Mouse (Mus musculus): ENCODE results near the gene Hoxb1. TPM values are rescaled to one million over a fixed set of nuclear protein-coding genes. Genes with fewer than 3 reads are reported as not detected.

The Hoxb1 gene
- polyA plus RNA-seq, 1 experiment from 2014 or later, result not detected

DNA sequence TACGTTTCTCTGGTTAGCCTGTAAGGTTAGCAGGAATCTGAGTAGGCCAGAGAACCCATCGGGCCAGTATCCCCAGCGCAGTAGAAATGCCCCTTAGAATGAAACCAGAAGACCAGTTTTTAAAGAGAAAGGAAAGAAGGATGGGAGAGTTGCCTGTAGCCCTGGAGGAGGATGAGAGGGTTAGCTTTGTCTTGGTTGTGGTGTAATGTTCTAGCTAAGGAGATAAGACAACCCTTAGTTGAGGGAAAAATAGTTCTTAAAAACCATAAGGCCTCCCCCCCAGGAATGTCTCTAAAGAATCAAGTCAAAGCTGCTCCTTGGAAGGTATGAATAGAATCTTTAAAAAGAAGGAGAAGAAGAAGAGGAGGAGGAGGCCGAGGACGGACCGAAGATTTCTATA is 42.8 kb upstream of the Hoxb1 start:
- Histone ChIP-seq H3K4me1 (replicated peaks; ENCODE audit: control insufficient read depth, insufficient read depth, low read length) (peaks cover 8% of the 10 kb centered on the region), H3K4me2 (ENCODE audit: low read depth, low read length) (peak overlapping the region; percentile 79), H3K27me3 (ENCODE audit: control insufficient read depth, insufficient read depth, low read depth, low read length) (peaks cover 23% of the 10 kb centered on the region), H3K9ac (ENCODE audit: low read length) (peak overlapping the region; percentile 69), H3K4me3 (ENCODE audit: low read length) (peak overlapping the region; percentile 45), H3K36me3 (ENCODE audit: control insufficient read depth, insufficient read depth, low read length) (no peaks in the 10 kb centered on the region), H3K9me3 (ENCODE audit: control insufficient read depth, low read length) (no peaks in the 10 kb centered on the region), H3K27ac (ENCODE audit: low read length) (peak overlapping the region; percentile 94)
- 14% methylated on average over 6 of the region's 6 CpGs for WGBS
- no peak for ATAC-seq (ENCODE audit: low read depth)

DNA sequence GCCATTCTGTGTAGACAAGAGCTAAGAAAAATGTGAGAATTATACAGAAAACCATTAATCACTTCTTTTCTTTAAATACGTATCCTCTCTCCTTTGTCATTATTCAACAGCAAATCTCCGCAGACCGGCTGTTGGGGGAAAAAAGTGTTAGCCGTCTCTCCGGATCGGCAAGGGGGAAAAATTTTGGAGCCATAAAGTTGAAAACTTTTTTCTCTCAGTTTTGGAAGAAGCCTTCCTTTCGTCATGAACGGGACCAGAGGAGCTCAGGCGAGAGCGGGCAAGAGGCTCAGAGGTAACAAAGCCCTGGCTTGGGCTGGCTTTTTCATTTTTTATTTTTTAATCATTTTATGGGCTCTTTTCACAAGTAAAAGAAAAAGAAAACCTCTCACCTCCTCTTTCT is 42.4 kb upstream of the Hoxb1 start, which contains the start of gene Hoxb3:
Hoxb3 (plus strand) TSS at position 173 of the 400 bp plus-strand sequence.
- H3K27me3 ChIP-seq (ENCODE audit: control insufficient read depth, insufficient read depth, low read depth, low read length), result peaks cover 19% of the 10 kb centered on the region
- peak within 1 kb of the TSS; percentile 45 for H3K4me3 ChIP-seq (ENCODE audit: low read length)
- peaks cover 8% of the 10 kb centered on the region for H3K4me1 ChIP-seq (replicated peaks; ENCODE audit: control insufficient read depth, insufficient read depth, low read length)
- peak within 1 kb of the TSS; percentile 94 for H3K27ac ChIP-seq (ENCODE audit: low read length)
- no peaks in the 10 kb centered on the region for H3K36me3 ChIP-seq (ENCODE audit: control insufficient read depth, insufficient read depth, low read length)
- H3K9me3 ChIP-seq (ENCODE audit: control insufficient read depth, low read length), result no peaks in the 10 kb centered on the region
- peak within 1 kb of the TSS; percentile 79 for H3K4me2 ChIP-seq (ENCODE audit: low read depth, low read length)
- peak within 1 kb of the TSS; percentile 79 for H3K9ac ChIP-seq (ENCODE audit: low read length)
- 18% methylated on average over 10 of the region's 10 CpGs for WGBS
- no peak for ATAC-seq (ENCODE audit: low read depth)

DNA sequence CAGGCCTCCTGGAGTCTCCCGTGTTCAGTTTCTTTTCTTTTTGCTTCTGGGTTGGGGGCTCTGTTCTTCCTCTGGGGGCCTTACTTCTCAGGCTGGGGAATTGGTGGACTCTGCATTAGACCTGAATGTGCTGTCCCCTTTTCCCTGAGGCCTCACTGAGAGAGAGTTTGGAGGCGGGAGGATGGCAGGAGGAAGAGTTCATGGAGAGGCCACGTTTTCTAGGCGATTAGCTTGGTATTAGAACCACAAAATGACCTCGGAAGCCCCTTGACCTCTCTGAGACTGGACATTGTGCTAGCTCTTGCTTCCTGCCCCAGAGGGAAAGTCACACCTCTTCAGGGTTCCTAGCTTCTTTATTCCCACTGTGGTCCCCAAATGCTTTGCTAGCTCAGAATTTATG is 41.4 kb upstream of the Hoxb1 start:
- Histone ChIP-seq H3K9ac (ENCODE audit: low read length) (peak overlapping the region; percentile 79), H3K27me3 (ENCODE audit: control insufficient read depth, insufficient read depth, low read depth, low read length) (peaks cover 17% of the 10 kb centered on the region), H3K36me3 (ENCODE audit: control insufficient read depth, insufficient read depth, low read length) (no peaks in the 10 kb centered on the region), H3K4me1 (replicated peaks; ENCODE audit: control insufficient read depth, insufficient read depth, low read length) (peaks cover 10% of the 10 kb centered on the region), H3K4me2 (ENCODE audit: low read depth, low read length) (peak overlapping the region; percentile 79), H3K9me3 (ENCODE audit: control insufficient read depth, low read length) (no peaks in the 10 kb centered on the region), H3K4me3 (ENCODE audit: low read length) (peak overlapping the region; percentile 45), H3K27ac (ENCODE audit: low read length) (peak overlapping the region; percentile 94)
- ATAC-seq (ENCODE audit: low read depth), result no peak
- WGBS, result 14% methylated on average over 5 of the region's 5 CpGs

DNA sequence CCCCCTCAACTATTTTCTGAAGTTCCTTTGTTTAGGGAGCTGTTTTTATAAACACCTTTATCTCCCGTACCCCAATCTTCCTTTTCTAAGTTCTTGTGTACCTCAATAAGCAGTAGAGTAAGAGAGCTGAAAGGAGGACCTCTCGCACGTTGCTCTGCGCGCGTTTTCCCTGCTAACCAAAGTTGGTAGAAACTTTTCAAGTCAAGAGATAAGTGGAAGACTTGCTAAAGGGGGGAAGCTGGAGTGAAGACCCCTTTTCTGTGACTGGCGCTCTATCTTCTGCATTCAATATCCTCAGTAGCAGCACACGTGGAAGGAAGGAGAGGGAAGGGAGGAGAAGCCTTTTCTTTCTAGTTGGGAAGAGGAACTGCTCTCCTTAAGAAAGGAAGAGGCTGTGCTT is 40.6 kb upstream of the Hoxb1 start:
- Histone ChIP-seq H3K4me2 (ENCODE audit: low read depth, low read length) (peak overlapping the region; percentile 79), H3K27me3 (ENCODE audit: control insufficient read depth, insufficient read depth, low read depth, low read length) (peaks cover 19% of the 10 kb centered on the region), H3K4me1 (replicated peaks; ENCODE audit: control insufficient read depth, insufficient read depth, low read length) (peaks cover 15% of the 10 kb centered on the region)

DNA sequence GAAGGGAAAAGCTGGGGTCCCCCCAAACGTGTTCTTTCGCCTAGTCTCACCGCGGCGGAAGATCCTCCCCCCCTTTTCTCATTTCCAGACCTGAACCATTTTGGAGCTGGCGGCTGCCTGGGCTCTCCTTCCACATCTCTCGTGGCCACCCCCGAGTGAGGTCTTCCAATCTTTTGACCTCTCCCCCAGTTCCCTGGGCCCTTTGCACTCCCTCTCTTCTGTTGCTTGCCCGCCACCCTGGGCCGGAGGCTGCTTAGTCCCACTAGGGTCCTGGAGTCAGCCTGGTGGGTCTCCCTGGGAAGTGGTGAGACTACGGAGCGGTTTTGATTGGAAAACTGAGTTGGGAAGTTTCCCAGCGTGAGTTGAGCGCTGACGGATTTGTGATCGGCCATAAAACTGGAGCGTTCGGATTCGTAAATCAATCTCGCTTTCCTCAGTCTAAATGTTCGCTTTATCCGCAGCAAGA is 39.8 kb upstream of the Hoxb1 start:
- Histone ChIP-seq H3K4me3 (ENCODE audit: low read length) (peak overlapping the region; percentile 45), H3K36me3 (ENCODE audit: control insufficient read depth, insufficient read depth, low read length) (no peaks in the 10 kb centered on the region), H3K4me2 (ENCODE audit: low read depth, low read length) (peak overlapping the region; percentile 79), H3K27ac (ENCODE audit: low read length) (peak overlapping the region; percentile 94), H3K27me3 (ENCODE audit: control insufficient read depth, insufficient read depth, low read depth, low read length) (peaks cover 23% of the 10 kb centered on the region), H3K9me3 (ENCODE audit: control insufficient read depth, low read length) (no peaks in the 10 kb centered on the region), H3K9ac (ENCODE audit: low read length) (peak overlapping the region; percentile 79), H3K4me1 (replicated peaks; ENCODE audit: control insufficient read depth, insufficient read depth, low read length) (peaks cover 19% of the 10 kb centered on the region)
- WGBS, result 14% methylated on average over 22 of the region's 22 CpGs
- ATAC-seq (ENCODE audit: low read depth), result no peak

More for the DNA sequence above, 40.6 kb upstream of the Hoxb1 start:
- ATAC-seq (ENCODE audit: low read depth), result no peak
- Histone ChIP-seq H3K4me3 (ENCODE audit: low read length) (peak overlapping the region; percentile 45), H3K9me3 (ENCODE audit: control insufficient read depth, low read length) (no peaks in the 10 kb centered on the region), H3K9ac (ENCODE audit: low read length) (peak overlapping the region; percentile 79), H3K27ac (ENCODE audit: low read length) (peak overlapping the region; percentile 94), H3K36me3 (ENCODE audit: control insufficient read depth, insufficient read depth, low read length) (no peaks in the 10 kb centered on the region)
- WGBS, result 15% methylated on average over 8 of the region's 8 CpGs

DNA sequence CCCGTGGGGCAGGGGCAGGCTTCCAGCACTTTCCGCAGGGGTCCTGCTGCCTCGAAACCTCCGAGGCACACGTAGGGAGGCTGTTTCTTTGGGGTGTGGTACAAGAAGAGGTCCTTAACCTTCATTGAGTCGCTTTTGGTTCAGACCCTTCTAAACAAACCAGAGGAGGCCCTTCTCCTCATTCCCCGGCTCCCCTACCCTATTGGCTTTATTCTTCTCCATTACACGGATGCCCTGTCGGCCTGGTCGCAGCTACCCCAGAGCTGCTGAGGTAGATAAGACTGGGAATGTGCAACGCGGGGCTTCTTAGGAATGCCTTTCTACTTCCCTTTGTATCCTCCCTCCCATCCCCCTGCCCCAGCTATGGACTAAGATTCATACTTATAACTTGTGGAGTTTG is 38.8 kb upstream of the Hoxb1 start:
- peak overlapping the region; percentile 94 for H3K27ac ChIP-seq (ENCODE audit: low read length)
- H3K27me3 ChIP-seq (ENCODE audit: control insufficient read depth, insufficient read depth, low read depth, low read length), result peaks cover 24% of the 10 kb centered on the region

DNA sequence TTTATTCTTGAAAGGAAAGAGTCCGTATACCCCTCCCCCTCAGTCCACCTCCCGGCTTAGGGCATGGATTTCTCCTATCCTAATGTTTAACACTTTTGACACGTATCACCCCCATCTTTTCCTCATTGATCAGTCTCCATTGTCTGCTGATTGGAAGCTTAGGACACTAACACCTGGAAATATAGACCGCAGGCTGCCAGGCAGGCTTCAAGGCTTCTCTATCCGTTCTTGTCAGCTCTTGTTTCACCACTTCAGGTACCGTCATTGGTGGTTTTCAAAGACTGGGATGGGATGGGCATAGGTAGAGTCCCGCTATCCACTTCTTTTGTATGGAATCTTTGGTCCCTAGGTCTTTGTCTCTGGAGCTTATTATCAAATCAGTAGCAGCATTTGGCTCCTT is 38.4 kb upstream of the Hoxb1 start:
- Histone ChIP-seq H3K4me1 (replicated peaks; ENCODE audit: control insufficient read depth, insufficient read depth, low read length) (peaks cover 19% of the 10 kb centered on the region), H3K27ac (ENCODE audit: low read length) (peak overlapping the region; percentile 94), H3K36me3 (ENCODE audit: control insufficient read depth, insufficient read depth, low read length) (no peaks in the 10 kb centered on the region), H3K4me3 (ENCODE audit: low read length) (peak overlapping the region; percentile 45), H3K9ac (ENCODE audit: low read length) (peak overlapping the region; percentile 79), H3K9me3 (ENCODE audit: control insufficient read depth, low read length) (no peaks in the 10 kb centered on the region), H3K27me3 (ENCODE audit: control insufficient read depth, insufficient read depth, low read depth, low read length) (peaks cover 25% of the 10 kb centered on the region), H3K4me2 (ENCODE audit: low read depth, low read length) (peak overlapping the region; percentile 79)
- ATAC-seq (ENCODE audit: low read depth), result no peak
- 15% methylated on average over 7 of the region's 7 CpGs for WGBS

More for the DNA sequence above, 38.8 kb upstream of the Hoxb1 start:
- H3K36me3 ChIP-seq (ENCODE audit: control insufficient read depth, insufficient read depth, low read length), result no peaks in the 10 kb centered on the region
- WGBS, result 11% methylated on average over 12 of the region's 12 CpGs
- ATAC-seq (ENCODE audit: low read depth), result no peak
- peaks cover 19% of the 10 kb centered on the region for H3K4me1 ChIP-seq (replicated peaks; ENCODE audit: control insufficient read depth, insufficient read depth, low read length)
- H3K4me3 ChIP-seq (ENCODE audit: low read length), result peak overlapping the region; percentile 45
- H3K4me2 ChIP-seq (ENCODE audit: low read depth, low read length), result peak overlapping the region; percentile 79
- H3K9ac ChIP-seq (ENCODE audit: low read length), result peak overlapping the region; percentile 79
- no peaks in the 10 kb centered on the region for H3K9me3 ChIP-seq (ENCODE audit: control insufficient read depth, low read length)

DNA sequence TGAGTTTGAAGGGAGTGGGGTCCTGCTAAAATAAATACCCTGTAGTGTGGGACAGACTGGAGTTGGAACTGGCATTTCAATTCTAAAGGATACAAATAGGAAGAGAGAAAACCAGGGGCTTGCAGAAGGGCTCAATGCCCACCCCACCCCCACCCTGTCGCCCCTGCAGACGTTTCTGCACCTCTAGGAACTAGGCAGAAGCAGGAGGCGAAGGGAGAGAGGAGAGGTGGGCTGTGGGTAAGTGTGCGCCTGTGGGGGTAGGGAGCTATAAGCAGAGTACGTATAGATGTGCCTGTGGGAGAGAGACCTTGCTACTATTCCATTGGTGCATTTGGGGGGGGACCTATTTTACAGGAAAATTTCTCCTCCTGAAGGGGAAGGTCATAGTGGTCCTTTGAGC is 37.8 kb upstream of the Hoxb1 start:
- Histone ChIP-seq H3K9ac (ENCODE audit: low read length) (peak overlapping the region; percentile 79), H3K27me3 (ENCODE audit: control insufficient read depth, insufficient read depth, low read depth, low read length) (peaks cover 22% of the 10 kb centered on the region), H3K4me2 (ENCODE audit: low read depth, low read length) (peak overlapping the region; percentile 79), H3K4me1 (replicated peaks; ENCODE audit: control insufficient read depth, insufficient read depth, low read length) (peaks cover 19% of the 10 kb centered on the region), H3K4me3 (ENCODE audit: low read length) (peak overlapping the region; percentile 35), H3K36me3 (ENCODE audit: control insufficient read depth, insufficient read depth, low read length) (no peaks in the 10 kb centered on the region), H3K27ac (ENCODE audit: low read length) (peak overlapping the region; percentile 94), H3K9me3 (ENCODE audit: control insufficient read depth, low read length) (no peaks in the 10 kb centered on the region)
- 19% methylated on average over 5 of the region's 5 CpGs for WGBS
- no peak for ATAC-seq (ENCODE audit: low read depth)

DNA sequence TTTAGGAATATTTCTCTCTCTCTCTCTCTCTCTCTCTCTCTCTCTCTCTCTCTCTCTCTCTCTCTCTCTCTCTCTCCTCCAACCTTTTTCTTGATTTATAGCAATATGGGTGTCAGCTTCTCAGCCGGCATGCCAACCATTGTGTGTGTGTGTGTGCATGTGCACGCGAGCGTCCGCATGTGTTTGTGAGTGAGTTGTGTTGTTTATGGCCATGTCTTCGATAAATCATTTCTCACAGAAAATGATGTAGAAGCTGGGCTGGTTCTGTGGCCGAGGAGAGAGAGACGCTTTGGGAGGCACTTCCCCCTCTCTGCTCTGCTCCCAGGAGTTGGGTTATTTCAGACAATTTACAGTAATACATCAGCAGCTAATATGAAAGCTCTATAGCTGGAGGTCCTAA is 36.9 kb upstream of the Hoxb1 start:
- ATAC-seq (ENCODE audit: low read depth), result no peak
- 9% methylated on average over 8 of the region's 8 CpGs for WGBS
- H3K4me1 ChIP-seq (replicated peaks; ENCODE audit: control insufficient read depth, insufficient read depth, low read length), result peaks cover 19% of the 10 kb centered on the region
- no peaks in the 10 kb centered on the region for H3K36me3 ChIP-seq (ENCODE audit: control insufficient read depth, insufficient read depth, low read length)
- peak overlapping the region; percentile 94 for H3K27ac ChIP-seq (ENCODE audit: low read length)
- H3K9ac ChIP-seq (ENCODE audit: low read length), result peak overlapping the region; percentile 79
- peak overlapping the region; percentile 79 for H3K4me2 ChIP-seq (ENCODE audit: low read depth, low read length)
- H3K9me3 ChIP-seq (ENCODE audit: control insufficient read depth, low read length), result no peaks in the 10 kb centered on the region
- H3K27me3 ChIP-seq (ENCODE audit: control insufficient read depth, insufficient read depth, low read depth, low read length), result peaks cover 26% of the 10 kb centered on the region
- H3K4me3 ChIP-seq (ENCODE audit: low read length), result peak overlapping the region; percentile 35

Data from lung, embryonic 16.5 days (tissue).